Mouse (Mus musculus) brain, embryonic 14.5 days (tissue): ENCODE data around the gene Gm42715. TPM values are rescaled to one million over a fixed set of nuclear protein-coding genes. Genes with fewer than 3 reads are reported as not detected.
A peak's percentile ranks its signal among the peaks of the same experiment; 100 is the strongest.

Experiments
- DNase-seq: peaks from one replicate; pipeline ENCODE4 v3.0.0-alpha.2; 2011; ENCODE audit warnings: low read depth
- CTCF ChIP-seq: fragments of 200-500 bp; IDR thresholded peaks from 2 replicates; pipeline ENCODE4 v1.5.1; 2012; ENCODE audit warnings: inconsistent platforms, mild to moderate bottlenecking, moderate library complexity, borderline replicate concordance; ENCODE audit not compliant: insufficient read depth, insufficient read length; ENCODE audit errors: extremely low read depth
- POLR2A ChIP-seq: fragments of 200-500 bp; IDR thresholded peaks from 2 replicates; pipeline ENCODE4 v1.6.1; 2012; ENCODE audit warnings: mild to moderate bottlenecking, inconsistent platforms, borderline replicate concordance; ENCODE audit not compliant: poor library complexity, insufficient read depth, insufficient read length, severe bottlenecking; ENCODE audit errors: extremely low read depth
- polyA plus RNA-seq: library from polyadenylated mRNA; depleted of rRNA; stranded (reverse); fragments of >200 nt; gene quantifications from 2 replicates; pipeline ENCODE4 v1.2.3, GENCODE M21; 2012

Gene Gm42715
- polyA plus RNA-seq, 1 experiment, result 19.2 TPM

- peak; percentile 53 for DNase-seq
- TF ChIP-seq CTCF (peak; percentile 26; the same call in 1 of the 2 replicates), POLR2A (no peak)
Measured at GRCm38 (mm10) chr7:127511241-127511640, 8.1 kb upstream of the Gm42715 start.

- TF ChIP-seq POLR2A, result peak; percentile 75; the same call in 1 of the 2 replicates
- TF ChIP-seq CTCF, result no peak
- peak; percentile 99 for DNase-seq
Measured at GRCm38 (mm10) chr7:127511808-127512230, 7.6 kb upstream of the Gm42715 start, which contains the start of gene Srcap. Gene Srcap, plus strand, starts transcription at chr7:127511983.

- TF ChIP-seq CTCF (no peak), POLR2A (peak; percentile 21)
Measured at GRCm38 (mm10) chr7:127512231-127513015, 7.0 kb upstream of the Gm42715 start.

GRCm38 (mm10) chr7:127513016-127513390 lies 6.4 kb upstream of the Gm42715 start:
- DNase-seq, result peak; percentile 53

More at GRCm38 (mm10) chr7:127512231-127513015, 7.0 kb upstream of the Gm42715 start:
- peak; percentile 96 for DNase-seq

GRCm38 (mm10) chr7:127513781-127514180 lies 5.6 kb upstream of the Gm42715 start:
- no peak for DNase-seq
- no peak for TF ChIP-seq POLR2A
- no peak for TF ChIP-seq CTCF

More at GRCm38 (mm10) chr7:127513016-127513390, 6.4 kb upstream of the Gm42715 start:
- TF ChIP-seq CTCF, result no peak

GRCm38 (mm10) chr7:127515846-127516245 lies 3.5 kb upstream of the Gm42715 start:
- TF ChIP-seq CTCF (no peak), POLR2A (no peak)

GRCm38 (mm10) chr7:127516344-127516743 lies 3.0 kb upstream of the Gm42715 start:
- DNase-seq, result no peak
- TF ChIP-seq CTCF (no peak), POLR2A (no peak)

More at GRCm38 (mm10) chr7:127515846-127516245, 3.5 kb upstream of the Gm42715 start:
- no peak for DNase-seq

- TF ChIP-seq POLR2A, result no peak
- TF ChIP-seq CTCF, result no peak
Measured at GRCm38 (mm10) chr7:127541671-127542070, 22.3 kb downstream of the Gm42715 start.

GRCm38 (mm10) chr7:127549116-127549835 lies 29.9 kb downstream of the Gm42715 start:
- peak; percentile 60 for DNase-seq
- TF ChIP-seq CTCF (no peak), POLR2A (no peak)

More at GRCm38 (mm10) chr7:127541671-127542070, 22.3 kb downstream of the Gm42715 start:
- DNase-seq, result no peak

GRCm38 (mm10) chr7:127551558-127551957 lies 32.2 kb downstream of the Gm42715 start:
- no peak for DNase-seq
- TF ChIP-seq POLR2A, result no peak

GRCm38 (mm10) chr7:127560580-127560979 lies 41.2 kb downstream of the Gm42715 start:
- no peak for DNase-seq
- no peak for TF ChIP-seq POLR2A
- no peak for TF ChIP-seq CTCF

GRCm38 (mm10) chr7:127561340-127561858 lies 42.0 kb downstream of the Gm42715 start, which contains the start of gene Tmem265:
Gene Tmem265, plus strand, starts transcription at chr7:127561390.
- no peak for DNase-seq

More at GRCm38 (mm10) chr7:127561340-127561858, 42.0 kb downstream of the Gm42715 start, which contains the start of gene Tmem265:
- TF ChIP-seq POLR2A, result no peak
- TF ChIP-seq CTCF, result no peak
